Mouse (Mus musculus): Measurements from ENCODE around the gene 1700003F12Rik.

The 1700003F12Rik gene

DNA sequence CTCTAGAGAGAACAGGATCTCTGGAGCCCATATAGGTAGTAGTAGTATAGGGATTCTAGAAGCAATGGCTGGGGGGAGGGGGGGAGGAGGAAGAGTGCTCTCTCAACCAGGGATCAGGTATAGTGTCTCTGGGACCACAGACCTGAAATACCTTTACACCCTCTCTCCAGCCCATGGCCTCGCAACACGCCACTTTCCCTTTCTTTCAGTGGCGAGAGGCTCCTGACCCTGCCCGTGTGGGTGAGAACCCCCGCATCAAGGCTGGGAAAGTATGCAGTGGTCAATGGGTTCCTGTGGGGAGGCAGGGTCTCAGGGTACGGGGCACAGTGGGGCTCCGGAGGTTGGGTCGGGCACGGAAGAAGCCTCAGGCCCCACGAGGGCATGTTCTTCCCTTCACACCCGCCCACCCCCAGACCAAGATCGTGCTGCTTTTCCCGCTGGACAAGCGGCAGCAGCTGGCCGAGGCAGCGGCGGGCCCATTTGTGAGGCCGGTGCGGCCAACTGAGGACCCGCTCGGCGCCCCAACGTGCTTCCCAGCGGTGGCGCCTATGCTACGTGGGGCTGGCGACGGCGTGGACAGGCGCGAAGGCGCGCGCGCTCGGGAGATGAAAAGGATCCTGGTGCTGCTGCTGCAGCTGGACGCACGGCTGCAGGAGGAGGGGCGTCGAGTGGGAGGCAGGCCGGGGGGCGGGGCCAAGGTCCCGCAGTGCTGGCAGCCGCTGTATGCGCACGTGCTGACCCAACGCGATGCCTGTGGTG, 2.4 kb downstream of the 1700003F12Rik start:
- peak; percentile 26 to 59 for DNase-seq

DNA sequence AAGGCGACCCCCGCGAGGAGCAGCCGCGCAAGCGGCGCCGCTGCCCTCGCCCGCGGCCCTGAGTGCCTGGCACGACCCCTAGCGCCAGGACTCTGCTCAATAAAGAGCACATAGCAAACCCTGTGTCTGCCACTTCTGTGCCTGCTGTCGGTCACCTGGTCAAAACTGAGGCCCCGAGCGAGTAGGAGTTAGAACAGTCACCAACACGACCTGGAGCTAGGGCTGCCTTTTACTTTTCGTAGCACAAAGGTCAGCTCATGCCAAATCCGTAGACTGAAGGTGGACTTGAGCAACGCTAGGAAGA, 3.0 kb downstream of the 1700003F12Rik start:
- DNase-seq = no peak

DNA sequence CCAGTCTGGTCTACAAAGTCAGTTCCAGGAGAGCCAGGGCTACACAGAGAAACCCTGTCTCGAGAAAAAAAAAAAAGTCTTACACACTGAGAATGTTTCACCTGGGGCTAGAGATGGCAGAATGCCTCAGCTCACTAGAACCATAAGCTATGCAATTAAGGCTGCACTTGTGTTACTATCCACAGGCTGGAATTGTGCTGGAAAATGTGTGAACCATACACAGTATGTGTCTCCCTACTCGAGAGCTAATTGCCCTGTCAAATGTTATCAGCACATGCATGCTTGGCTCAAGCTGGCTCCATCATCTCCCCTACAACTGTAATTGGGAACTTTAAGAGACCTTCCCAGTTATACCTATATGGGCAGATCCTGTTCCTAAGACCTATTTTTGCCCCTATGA, 4.1 kb downstream of the 1700003F12Rik start:
- peak in 1 of 2 experiments; percentile 13 for DNase-seq

DNA sequence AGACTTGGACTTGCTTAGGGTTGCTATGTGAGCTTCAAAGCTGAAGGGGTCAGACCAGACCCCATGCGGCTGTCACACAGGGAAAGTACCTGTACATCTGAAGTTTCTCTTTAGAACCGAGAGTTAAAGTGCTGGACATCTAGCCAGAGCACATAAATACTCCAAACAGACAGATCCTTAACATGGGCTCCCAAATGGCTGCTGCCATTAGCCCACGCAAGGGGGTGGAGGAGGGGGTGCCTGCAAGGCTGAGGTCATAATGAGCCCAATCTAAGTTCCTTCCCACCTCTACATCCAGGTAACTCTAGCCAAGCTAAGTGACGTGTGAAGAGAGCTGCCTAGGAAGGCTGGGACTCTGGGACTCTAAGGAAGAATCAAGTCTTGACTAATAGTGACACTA, 4.6 kb downstream of the 1700003F12Rik start, which contains the start of gene Actl10:
Actl10 (plus strand) TSS at position 301 of the 400 bp plus-strand sequence.
- DNase-seq = peak in 1 of 2 experiments; percentile 14

DNA sequence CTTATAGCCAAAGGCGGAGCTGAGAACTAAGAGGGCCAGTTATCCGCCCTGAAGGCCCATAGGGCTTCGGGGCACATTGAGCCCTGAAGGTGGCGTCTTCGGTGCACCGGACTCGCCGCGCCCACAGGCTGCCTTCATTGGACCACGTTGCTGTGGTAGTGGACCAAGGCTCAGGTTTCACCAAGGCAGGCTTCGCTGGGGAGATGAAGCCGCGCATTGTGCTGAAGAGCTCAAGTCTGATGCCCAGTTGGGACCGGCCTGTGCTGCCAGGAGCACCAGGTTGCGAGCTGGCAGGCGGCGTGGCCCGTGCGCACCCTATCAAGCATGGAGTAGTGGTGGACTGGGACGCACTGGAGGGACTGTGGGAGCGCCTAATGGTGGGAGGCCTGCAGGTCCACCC, 5.0 kb downstream of the 1700003F12Rik start:
- DNase-seq = peak in 1 of 2 experiments; percentile 76

DNA sequence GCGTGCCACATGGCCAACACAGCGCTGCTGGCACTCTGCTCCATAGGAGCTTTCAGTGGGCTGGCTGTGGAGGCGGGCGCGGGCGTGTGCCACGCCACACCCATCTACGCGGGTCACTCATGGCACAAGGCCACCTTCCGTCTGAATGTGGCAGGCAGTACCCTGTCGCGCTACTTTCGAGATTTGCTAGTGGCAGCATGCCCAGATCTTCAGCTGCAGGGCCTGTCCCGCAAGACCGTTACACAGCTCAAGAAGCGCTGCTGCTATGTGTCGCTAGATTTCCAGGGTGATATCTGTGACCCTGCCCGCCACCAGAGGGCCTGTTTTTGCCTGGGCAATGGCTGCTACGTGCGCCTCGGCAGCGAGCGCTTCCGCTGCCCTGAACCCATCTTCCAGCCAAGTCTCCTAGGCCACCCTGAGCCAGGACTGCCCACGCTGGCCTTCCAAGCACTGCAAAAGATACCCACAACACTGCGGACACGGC, 5.6 kb downstream of the 1700003F12Rik start:
- peak; percentile 90 to 91 for DNase-seq

DNA sequence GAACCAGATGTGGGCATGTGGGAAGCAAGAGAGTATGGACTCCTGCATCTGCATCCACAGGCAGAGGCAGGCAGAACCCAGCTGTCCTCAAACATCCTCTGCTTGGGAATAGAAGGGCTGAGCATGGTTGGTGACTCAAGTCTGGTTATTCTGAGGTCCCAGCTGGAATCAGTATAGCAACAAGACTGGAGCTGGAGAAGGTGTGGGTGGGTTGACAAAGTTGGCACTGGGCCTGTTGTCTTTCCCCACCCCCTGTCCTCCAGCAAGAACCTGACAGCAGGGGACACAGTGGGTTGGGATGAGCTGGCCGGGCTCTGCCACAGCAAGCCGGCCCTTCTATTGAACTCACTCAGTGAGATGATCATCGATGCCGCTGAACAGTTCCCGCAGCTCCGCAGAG, 8.3 kb downstream of the 1700003F12Rik start:
- peak; percentile 32 to 33 for DNase-seq

DNA sequence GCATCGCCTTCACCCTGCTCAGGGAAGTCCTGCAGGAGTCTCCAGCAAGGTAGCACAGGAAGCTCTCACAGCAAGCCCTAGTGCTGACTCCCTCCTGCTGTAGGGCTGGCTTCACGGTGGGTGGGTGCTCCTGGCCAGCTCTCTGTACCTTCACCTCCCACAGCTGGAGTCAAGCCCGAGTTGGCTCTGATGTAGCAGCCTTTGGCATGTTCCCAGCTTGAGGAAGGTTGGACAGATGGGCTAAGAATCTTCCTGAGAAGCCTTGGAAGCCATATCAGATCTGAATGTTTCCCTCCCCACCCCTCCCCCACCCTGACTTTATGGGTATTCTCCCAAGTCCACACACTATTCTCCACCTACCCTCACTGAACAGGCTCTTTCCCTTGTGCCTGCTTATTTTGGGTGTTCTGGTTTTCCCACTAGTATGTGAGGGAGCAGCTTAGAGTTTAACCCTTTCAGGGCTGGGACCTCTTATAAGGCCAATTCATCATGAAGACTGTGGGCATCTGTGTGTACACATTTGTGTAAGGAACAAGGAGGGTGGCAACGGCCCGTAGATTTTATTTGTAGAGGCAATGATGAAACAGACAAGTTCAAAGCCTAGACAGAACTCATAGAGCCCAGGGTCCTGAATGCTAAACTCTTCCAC, 10.4 kb downstream of the 1700003F12Rik start:
- peak; percentile 58 to 62 for DNase-seq

DNA sequence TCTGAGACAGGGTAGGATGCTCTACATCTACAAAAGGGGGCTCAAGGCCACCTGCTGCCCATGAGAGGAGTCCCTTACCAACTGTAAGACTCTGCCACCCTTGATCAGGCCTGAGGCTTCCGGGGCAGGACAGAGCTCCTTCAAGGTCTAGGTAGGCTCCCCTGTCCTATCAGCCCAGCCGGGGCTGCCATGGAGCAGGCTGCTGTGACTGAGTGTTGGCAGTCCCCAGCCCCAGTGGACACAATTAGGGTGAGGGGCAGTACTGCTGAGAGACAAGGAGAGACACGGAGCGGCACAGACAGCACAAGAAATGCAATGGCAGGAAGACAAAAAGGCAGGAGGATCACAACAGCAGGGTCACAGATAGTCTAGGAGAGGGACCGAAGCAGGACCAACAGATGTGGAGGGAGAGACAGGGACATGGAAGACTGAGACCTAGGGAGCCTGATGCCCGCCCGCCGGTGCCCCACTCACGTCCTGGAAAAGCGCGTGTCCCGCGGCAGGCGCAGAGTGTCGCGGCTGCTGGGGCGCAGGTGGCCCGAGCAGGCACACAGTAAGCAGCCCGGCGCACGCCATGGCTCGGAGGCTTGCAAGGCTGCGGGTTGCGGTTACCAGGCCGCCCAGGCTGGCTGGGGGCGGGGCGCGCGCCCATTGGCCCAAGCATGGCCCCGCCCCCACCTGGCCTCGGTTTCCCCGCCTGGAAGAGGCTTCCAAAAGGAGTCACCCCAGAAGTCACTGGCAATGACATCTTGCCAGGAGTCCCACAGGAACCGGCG, 11.6 kb downstream of the 1700003F12Rik start, which contains the start of gene Necab3:
Necab3 (minus strand) TSS at position 627 of the 776 bp plus-strand sequence.
- peak; percentile 90 to 93 for DNase-seq

DNA sequence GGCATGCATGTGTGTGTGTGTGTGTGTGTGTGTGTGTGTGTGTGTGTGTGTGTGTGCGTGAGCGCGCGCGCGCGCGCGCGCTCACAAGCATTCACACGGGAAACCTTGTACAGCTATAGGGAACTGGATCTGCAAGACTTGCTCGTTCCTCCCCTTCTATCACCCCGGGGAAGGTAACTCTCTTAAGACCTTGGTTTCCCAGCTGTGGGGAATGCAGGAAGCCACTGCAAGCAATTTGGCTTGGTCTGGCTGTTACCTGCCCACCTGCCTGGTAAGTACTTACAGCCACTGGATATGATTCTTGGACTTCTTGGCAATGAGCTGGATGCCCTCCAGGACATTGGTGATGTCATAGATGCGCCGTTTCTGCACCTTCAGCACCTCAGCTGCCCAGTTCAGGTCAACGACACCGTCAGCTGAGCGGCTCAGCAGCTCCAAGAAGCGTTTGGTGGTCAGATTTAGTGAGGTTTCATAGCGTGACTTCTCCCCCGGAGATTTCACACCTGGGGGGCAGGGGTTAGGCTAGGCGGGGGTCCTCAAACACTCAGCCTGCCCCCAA, 16.8 kb downstream of the 1700003F12Rik start:
- peak in 1 of 2 experiments; percentile 12 for DNase-seq

DNA sequence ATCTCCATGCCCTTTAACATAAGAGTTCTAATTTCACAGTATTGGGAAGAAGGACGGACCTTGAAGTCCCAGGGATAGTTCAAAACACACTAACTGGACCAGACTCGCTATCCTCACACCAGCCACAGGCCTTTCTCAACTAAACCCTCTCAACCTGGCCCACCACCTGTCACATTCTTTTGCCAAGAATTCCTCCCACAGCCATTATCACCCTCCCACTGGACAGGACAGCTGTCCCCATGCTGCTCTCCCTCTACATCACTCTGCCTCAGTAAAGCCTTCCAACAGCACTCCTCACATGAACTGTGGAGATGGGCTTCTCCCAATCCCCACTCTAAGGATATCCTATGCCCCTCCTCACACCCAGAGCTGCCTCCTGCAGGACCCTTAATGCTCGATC, 18.7 kb downstream of the 1700003F12Rik start:
- peak; percentile 87 to 90 for DNase-seq

DNA sequence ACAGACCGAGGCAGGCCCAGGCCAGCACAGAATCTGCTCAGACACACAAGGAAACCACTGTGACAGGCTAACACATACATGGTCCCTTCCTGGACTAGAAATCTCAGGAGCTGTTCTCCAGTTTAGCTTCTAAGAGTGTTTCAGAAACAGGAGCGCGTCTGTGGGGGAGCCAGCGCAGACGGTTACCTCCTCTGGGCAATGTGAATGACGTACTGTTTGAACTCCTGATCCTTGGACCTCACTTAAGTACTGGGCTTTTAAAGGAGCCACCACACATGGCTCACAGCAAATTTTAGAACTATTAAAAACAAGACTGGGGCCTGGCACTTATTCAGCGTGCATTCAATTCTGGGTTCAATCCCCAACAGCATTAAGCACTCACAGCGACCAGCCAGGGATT, 19.8 kb downstream of the 1700003F12Rik start:
- DNase-seq = peak; percentile 8 to 13

DNA sequence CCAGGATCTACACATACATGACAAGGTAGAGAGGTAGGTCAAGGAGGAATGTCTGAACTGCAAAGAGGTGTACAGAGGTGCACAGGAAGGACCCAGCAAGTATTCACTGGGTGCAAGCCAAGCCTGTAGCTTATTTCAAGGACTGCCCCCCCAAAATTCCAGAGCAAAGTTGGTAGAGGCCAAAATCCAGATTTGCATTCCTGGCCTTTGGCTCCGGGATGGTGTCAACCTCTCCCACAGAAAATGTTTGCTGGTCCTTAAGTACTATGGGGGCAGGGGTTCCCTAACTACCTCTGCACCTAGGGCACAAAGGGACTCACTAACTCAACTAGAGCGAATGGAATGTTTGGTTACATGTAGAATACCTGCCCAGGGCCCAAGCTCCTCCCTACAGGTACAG, 20.9 kb downstream of the 1700003F12Rik start:
- no peak for DNase-seq

DNA sequence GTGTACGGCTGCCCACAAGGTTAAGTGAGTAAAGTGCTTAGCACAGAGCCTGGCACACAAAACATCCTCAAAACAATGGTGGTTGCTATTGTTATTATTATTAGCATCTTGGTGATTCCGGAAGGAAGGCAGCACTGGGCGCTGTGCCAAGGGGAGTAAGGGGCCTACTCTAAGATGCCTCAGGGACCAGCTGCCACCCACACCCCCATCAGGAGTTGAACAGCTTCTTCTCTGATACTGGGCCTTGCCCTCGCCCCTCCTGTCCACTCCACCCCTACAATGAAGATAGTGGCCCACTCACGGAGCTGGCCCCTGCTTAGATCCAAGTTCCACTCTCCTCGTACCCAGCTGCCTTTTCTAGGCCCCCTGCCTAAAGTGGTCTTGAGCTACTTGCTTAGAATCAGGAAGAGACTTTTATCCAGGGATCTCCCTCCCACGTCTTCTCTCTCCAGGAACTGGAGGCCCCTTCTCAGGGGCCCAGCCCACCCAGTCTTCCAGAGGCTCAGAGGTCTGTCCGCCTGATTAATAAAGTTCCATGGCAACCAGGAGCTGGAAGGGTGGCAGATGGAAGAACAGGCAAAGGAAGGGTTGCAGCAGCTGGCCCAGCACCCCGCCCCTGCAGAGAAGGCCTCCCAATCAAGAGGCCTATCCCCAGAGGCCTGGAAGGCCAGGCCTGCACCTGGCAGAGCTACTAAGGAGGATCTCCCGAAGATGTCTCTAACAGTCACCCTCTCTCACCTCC, 21.6 kb downstream of the 1700003F12Rik start:
- peak; percentile 25 to 27 for DNase-seq

DNA sequence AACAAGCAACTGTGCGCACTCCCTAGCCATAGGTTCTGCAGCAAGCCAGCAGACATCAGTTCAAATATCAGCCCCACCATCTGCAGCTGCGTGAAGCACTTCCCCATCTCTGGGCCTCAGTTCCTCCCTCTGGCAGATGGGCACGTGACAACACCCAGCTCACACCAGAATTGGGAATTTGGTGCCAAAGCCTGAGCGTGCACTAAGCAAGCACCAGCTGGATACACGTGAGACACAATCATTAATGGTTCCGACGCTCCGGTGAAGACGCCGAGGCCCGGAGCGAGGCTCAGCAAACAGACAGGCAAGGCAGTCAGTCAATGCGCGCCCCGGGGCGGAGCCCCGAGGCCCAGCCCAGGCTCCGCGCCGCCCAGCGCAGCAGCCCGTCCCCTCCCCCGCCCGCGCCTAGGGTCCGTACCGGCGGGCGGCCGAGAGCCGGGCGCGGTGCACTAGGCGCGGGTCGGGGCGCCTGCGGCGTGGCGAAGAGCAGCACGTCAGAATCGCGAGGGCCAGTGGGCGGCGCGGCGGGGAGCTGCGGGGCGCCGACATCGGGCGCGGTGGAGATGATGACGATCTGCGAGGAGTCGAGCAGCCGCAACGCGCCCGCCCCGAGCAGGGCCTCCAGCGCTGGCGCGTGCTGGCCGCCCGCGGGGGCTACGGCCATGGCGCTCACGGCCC, 22.3 kb downstream of the 1700003F12Rik start:
- peak in 1 of 2 experiments; percentile 64 for DNase-seq

DNA sequence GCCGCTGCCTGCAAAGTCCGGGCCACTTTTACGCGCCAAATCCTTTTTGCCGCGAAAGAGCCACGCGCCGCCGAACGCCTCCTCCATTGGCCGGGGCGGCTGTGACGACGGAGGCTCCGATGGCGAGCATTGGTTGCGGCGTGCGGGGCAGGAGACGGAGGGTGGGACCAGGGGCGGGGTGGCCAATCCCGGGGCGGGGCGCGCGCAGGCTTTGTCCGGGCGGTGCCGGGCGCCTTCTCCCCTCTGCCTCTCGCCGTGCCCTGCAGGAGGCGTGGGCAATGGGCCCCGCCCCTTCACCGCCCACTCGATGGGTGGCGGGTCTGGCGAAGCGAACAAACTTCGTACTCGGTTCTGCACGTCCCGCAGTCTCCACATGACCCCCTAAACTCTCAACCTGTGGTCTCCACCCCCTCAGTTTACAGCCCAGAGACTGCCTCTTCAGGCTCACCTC, 23.0 kb downstream of the 1700003F12Rik start, which contains the start of gene E2f1:
E2f1 (minus strand) TSS at position 57 of the 451 bp plus-strand sequence.
- peak; percentile 92 to 97 for DNase-seq

DNA sequence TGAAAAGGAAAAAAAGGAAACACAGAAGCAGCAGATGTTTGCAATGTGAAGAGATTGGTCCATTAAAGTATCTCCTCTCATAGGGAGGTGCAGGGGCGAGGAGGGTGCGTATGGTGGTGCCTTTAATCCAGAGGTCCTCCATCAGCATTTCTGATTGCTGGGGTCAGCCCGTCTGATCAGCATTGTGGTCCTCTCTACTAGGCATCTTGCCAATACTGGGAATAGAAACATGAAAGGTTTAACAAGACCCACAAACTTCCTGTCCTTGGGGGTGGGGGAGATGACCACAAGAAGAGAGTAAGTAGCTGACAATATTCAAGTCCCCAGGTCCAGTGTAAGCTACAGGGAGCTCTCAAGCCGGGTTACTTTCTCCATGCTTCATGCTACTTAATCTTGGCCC, 23.8 kb downstream of the 1700003F12Rik start:
- DNase-seq = peak in 1 of 2 experiments; percentile 11

DNA sequence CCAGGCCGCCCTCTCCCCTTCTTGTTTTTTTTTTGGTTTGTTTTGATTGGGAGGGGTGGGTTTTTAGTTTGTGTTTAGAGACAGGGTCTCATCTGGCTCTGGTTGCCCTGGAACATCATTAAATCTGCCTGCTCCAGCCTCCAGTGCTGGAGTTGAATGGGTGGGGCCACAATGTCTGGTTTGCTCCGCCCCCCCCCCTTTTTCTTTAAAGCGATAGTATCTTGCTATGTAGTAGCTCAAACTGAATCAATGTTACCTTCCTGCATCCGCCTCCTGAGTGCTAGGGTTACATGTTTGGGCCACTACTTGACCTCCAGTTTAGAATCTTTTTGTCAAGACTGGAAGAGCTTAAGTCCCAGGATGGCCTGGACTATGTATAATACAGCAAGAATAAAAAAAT, 24.4 kb downstream of the 1700003F12Rik start:
- DNase-seq = no peak

DNA sequence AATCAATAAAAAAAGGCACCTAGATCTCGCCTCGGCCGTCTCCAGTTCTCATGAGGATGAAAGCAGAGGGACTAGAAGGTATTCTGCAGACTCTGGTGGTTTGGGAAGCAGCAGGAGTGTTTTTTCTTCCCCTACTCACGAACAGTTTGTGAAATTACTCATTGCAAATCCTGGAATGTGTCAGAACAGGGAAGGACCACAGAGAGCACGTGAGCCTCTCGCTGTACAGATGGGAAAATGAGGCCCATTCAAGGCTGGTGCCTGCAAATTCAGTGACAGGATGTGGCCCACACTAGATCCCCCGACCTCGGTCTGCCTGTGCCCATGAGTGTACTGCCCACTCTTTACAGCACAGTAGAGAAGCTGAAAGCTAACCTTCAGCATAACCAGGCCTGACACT, 25.1 kb downstream of the 1700003F12Rik start:
- no peak for DNase-seq

DNA sequence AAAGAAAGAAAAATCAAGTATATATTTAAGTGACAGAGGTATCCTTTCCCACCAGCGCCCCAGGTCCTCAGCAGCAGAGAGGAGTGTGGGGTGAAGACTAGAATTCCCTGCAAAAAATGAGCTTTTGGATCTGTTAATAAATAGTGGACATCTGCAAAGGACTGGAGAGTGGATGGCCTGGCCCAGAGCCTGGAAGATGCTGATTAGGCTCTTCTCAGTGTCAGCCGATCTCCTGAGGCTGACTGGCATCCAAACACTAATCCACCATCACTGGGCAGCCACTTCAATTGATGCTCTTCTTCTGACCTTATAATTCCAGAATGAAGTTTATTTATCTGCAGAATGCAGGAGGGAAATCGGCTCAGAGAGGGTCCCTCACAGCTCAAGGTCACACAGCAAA, 26.1 kb downstream of the 1700003F12Rik start:
- DNase-seq = no peak

DNA sequence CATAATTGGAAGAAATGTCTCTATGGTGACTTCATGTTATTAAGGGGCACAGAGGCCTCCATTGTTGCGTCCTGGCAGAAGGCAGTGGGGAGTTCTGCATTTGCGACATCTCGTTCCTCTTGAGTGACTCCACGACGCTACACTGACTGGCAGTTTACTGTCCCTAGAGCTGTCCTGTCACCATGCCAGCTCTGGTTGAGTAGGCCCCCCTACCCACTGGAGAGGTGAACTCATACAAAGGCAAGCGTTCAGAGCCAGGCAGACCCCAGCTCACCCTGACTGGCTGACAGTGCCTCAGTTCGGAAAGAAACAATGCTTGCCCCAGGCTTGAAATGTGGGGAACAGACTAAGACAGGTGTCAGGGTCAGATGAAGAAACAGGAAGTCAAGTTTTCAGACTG, 27.4 kb downstream of the 1700003F12Rik start:
- no peak for DNase-seq
